Mouse (Mus musculus): ENCODE measurements around the gene Tmem37.

- TF ChIP-seq POLR2A (IDR thresholded peaks at IDR 0.05; ENCODE audit: insufficient read depth, low read depth, low read length): no peak
- TF ChIP-seq CTCF (IDR thresholded peaks at IDR 0.05): no peak
- TF ChIP-seq EP300 (IDR thresholded peaks at IDR 0.05; ENCODE audit: insufficient read depth, low read depth, low read length): no peak
Measured at GRCm38 (mm10) chr1:120116106-120116505, 42.2 kb upstream of the Tmem37 start.
